Mouse (Mus musculus) midbrain, postnatal 0 days (tissue): ENCODE measurements at regions not wholly inside any gene's neighbourhood (a gene's known extent, or its start where the extent isn't known, plus 50 kb on each side); places are given as distances from the start of the nearest gene placed in this dataset.
A peak's percentile ranks its signal among the peaks of the same experiment; 100 is the strongest.

Source experiments
- ATAC-seq: fragments of 200-750 bp; cut with Nextera tagmentation; 2 replicates; pipeline ENCODE4 v1.8.0; 2017; ENCODE audit warnings: moderate number of reproducible peaks, mild to moderate bottlenecking, moderate TSS enrichment, moderate library complexity; ENCODE audit not compliant: low FRiP score
- DNase-seq: peaks from one replicate; pipeline ENCODE4 v3.0.0-alpha.2; 2015; ENCODE audit warnings: low spot score
- H3K27ac ChIP-seq: fragments of 300-500 bp; sonication (generic); 2 replicates; pipeline ENCODE4 v1.5.1; 2014; ENCODE audit warnings: low read depth, mild to moderate bottlenecking, low read length, mixed read lengths
- H3K27me3 ChIP-seq: fragments of 300-500 bp; sonication (generic); 2 replicates; pipeline ENCODE4 v1.6.1; 2014; ENCODE audit warnings: low read length, control low read depth, mixed read lengths; ENCODE audit not compliant: insufficient read depth
- H3K36me3 ChIP-seq: fragments of 300-500 bp; sonication (generic); 2 replicates; pipeline ENCODE4 v1.6.1; 2014; ENCODE audit warnings: low read length, control low read depth, mixed read lengths; ENCODE audit not compliant: insufficient read depth
- H3K4me1 ChIP-seq: fragments of 300-500 bp; sonication (generic); 2 replicates; pipeline ENCODE4 v1.6.1; 2014; ENCODE audit warnings: mild to moderate bottlenecking, control low read depth, antibody characterized with exemption, low read length, mixed read lengths; ENCODE audit not compliant: insufficient read depth
- H3K4me2 ChIP-seq: fragments of 300-500 bp; sonication (generic); 2 replicates; pipeline ENCODE4 v1.6.1; 2014; ENCODE audit warnings: low read depth, mild to moderate bottlenecking, low read length, mixed read lengths; ENCODE audit not compliant: poor library complexity, severe bottlenecking
- H3K4me3 ChIP-seq: fragments of 300-500 bp; sonication (generic); 2 replicates; pipeline ENCODE4 v1.5.1; 2014; ENCODE audit warnings: low read depth, mild to moderate bottlenecking, low read length, moderate library complexity
- H3K9ac ChIP-seq: fragments of 300-500 bp; sonication (generic); replicated peaks from 2 replicates; pipeline ENCODE4 v1.6.1; 2014; ENCODE audit warnings: mild to moderate bottlenecking, low read length, moderate library complexity, mixed read lengths; ENCODE audit not compliant: poor library complexity, severe bottlenecking
- H3K9me3 ChIP-seq: fragments of 300-500 bp; sonication (generic); 2 replicates; pipeline ENCODE4 v1.6.1; 2016; ENCODE audit warnings: low read length, control low read depth
- CTCF ChIP-seq: IDR thresholded peaks from 2 replicates; pipeline ENCODE4 v1.5.1; 2016; ENCODE audit warnings: antibody characterized with exemption, mild to moderate bottlenecking
- WGBS: fragments of 180-500 bp; shearing (Covaris S2); extraction: QIAGEN DNeasy Blood & Tissue Kit; methylation state at CpG from one replicate; pipeline ENCODE4 v1.1.7; 2014; 5-methylcytosine and 5-hydroxymethylcytosine counted together

DNA sequence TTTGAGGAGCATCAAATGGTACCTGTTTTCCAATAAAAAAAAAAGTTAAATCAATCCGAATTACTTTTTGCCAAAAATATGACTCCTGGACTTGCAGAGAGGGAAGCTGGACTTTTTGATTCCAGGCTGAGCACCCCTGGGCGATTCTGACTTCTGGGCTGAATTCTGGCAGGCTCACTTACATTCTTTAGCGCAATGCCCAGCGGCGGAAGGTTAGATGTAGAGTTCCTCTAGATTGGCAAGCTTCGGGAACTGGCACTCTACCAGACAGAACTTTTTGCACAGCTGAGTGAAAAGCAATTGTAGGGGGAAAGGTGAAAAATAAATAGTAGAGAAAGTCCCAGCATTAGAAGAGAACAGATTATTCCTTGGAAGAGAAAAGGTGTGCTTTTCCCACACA lies 235.5 kb downstream of the Fam169b start:
- no peaks in the 10 kb centered on the region for H3K27me3 ChIP-seq
- no peaks in the 10 kb centered on the region for H3K9me3 ChIP-seq
- no peak overlapping the region for H3K9ac ChIP-seq
- no peak for ATAC-seq
- no peak for TF ChIP-seq CTCF
- WGBS, result 83% methylated on average over 6 of the region's 6 CpGs
- H3K4me1 ChIP-seq, result no peaks in the 10 kb centered on the region
- no peak for DNase-seq
- no peak overlapping the region for H3K27ac ChIP-seq
- no peaks in the 10 kb centered on the region for H3K36me3 ChIP-seq
- no peak overlapping the region for H3K4me3 ChIP-seq
- H3K4me2 ChIP-seq, result no peak overlapping the region

DNA sequence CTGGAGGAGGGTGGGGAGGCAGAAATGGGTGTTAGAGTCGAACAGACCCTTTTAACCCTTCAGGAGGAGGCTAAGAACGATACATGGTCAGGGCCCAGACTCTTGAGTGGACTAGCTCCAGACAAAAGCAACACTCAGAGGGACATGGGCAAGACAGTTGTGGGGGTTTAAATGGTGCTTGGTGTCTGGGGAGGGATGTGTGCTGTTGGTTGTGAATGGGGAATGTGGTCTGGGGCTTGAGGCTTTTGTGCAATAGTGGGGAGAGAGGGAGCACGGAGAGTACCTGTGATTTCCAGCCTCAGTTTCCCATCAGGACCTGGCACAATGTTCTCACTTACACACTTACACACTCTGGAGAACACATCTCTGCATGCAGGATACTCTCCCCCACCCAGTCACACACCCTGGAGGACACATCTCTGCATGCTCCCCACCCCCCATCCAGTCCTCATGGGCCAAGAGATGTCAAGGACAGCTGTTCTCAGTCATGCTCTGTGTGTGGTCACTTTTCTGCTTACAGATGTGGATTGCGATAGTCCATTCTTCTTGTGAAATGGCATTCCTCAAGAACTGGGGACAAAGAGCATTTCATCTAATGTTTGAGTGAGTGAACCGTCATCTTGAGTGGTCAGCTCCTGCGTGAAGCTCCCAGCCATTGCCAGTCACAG lies 217.6 kb downstream of the Fam169b start:
- ATAC-seq, result no peak
- Histone ChIP-seq H3K27me3 (no peaks in the 10 kb centered on the region), H3K4me1 (no peaks in the 10 kb centered on the region), H3K9ac (no peak overlapping the region), H3K27ac (no peak overlapping the region), H3K4me2 (no peak overlapping the region), H3K9me3 (no peaks in the 10 kb centered on the region), H3K4me3 (no peak overlapping the region), H3K36me3 (no peaks in the 10 kb centered on the region)
- TF ChIP-seq CTCF, result no peak
- WGBS, result 84% methylated on average over 6 of the region's 6 CpGs
- no peak for DNase-seq

DNA sequence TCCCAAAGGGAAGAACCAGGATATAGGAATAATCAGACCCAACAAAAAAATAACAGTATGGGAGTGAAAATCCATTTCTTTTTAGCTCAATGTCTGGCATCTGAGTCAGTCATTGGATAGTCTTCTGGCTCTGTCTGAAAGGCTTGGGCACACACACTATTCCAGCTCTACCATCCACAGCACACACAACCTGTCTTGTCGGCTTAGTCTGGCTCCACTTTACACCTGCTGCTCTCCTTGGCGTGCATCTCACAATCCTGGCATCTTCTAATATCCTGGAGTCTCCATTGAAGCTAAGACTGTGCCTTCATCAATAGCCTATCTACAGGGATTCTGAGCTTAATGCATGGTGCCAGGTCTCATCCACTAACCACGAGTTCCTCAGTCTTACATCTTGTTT lies 213.0 kb downstream of the Fam169b start:
- no peak for ATAC-seq
- 85% methylated on average over 3 of the region's 3 CpGs for WGBS

DNA sequence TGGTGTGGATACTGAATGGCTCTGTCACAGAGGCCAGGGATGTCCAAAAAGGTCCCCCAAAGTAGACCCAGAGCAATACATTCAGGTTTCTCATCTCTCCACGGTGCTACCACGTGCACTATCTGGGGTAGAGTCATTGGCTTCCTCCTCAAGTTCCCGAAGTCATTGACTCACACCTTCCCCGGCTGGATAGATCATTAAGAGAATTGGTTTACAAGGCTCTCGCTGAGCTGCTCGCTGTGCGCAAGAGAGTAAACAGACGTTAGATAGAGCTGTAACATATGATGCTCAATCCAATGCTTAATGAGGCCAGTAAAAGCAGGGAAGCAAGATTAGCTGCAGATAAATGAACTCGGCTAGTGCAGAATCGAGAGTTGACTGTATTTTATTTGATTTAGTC lies 208.9 kb downstream of the Fam169b start:
- ATAC-seq, result no peak
- TF ChIP-seq CTCF, result no peak
- no peak overlapping the region for H3K4me2 ChIP-seq
- 66% methylated on average over 10 of the region's 10 CpGs for WGBS
- no peaks in the 10 kb centered on the region; the same call in 1 of the 2 replicates for H3K27me3 ChIP-seq
- DNase-seq, result peak; percentile 40
- H3K4me3 ChIP-seq, result no peak overlapping the region
- H3K9me3 ChIP-seq, result no peaks in the 10 kb centered on the region
- H3K27ac ChIP-seq, result no peak overlapping the region
- H3K9ac ChIP-seq, result no peak overlapping the region
- no peaks in the 10 kb centered on the region for H3K4me1 ChIP-seq
- H3K36me3 ChIP-seq, result no peaks in the 10 kb centered on the region

More for the DNA sequence above, 213.0 kb downstream of the Fam169b start:
- no peak overlapping the region for H3K9ac ChIP-seq
- H3K4me3 ChIP-seq, result no peak overlapping the region
- DNase-seq, result no peak
- no peak overlapping the region for H3K27ac ChIP-seq
- no peaks in the 10 kb centered on the region for H3K27me3 ChIP-seq
- no peak for TF ChIP-seq CTCF
- no peaks in the 10 kb centered on the region for H3K4me1 ChIP-seq
- no peak overlapping the region for H3K4me2 ChIP-seq
- no peaks in the 10 kb centered on the region for H3K36me3 ChIP-seq
- no peaks in the 10 kb centered on the region for H3K9me3 ChIP-seq

DNA sequence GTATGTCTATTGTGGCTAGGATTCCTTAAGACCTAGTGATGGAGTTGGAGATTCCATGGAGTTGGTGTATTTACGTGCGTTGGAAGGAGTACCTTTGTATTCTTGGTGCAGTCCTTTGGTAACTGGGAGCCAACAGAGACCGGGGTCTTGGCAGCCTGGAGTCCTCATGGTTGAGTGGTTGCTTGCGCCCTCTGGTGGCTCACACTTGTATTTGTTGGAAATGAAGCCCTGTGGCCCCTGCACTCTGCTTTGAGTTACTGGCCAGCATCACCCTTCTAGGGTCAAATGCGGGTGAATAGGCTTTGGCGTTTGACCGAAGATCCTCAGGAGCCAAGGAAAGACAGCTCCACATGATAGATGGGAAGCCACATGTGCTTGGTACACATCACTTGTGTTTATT lies 207.1 kb downstream of the Fam169b start:
- Histone ChIP-seq H3K9ac (no peak overlapping the region), H3K4me3 (no peak overlapping the region), H3K4me1 (no peaks in the 10 kb centered on the region), H3K4me2 (no peak overlapping the region), H3K9me3 (no peaks in the 10 kb centered on the region), H3K27me3 (no peaks in the 10 kb centered on the region; the same call in 1 of the 2 replicates), H3K36me3 (no peaks in the 10 kb centered on the region), H3K27ac (no peak overlapping the region)
- ATAC-seq (peak; percentile 52), DNase-seq (peak; percentile 66)
- 33% methylated on average over 7 of the region's 7 CpGs for WGBS
- peak; percentile 67 for TF ChIP-seq CTCF

DNA sequence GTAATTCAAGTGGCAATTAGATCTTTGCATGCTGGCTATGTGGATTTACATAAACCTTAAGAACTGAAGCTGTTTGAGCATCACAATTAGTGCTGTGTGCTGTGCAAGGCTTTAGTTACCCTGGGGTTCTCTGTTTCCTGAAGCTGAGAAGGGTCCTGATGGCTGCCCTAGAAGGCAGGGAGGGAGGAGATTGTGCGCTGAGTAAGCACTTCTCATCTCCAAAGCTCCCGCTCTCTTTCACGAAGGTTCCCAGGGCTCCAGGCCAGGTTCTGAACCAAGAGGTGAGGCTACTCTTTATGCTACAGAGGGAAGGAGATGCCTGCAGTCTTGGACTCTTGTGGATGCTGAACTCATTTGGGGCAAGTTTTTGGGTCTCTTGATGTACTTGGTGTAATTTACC lies 206.7 kb downstream of the Fam169b start:
- Histone ChIP-seq H3K4me3 (no peak overlapping the region), H3K27ac (no peak overlapping the region), H3K9ac (no peak overlapping the region), H3K9me3 (no peaks in the 10 kb centered on the region), H3K4me1 (no peaks in the 10 kb centered on the region), H3K27me3 (no peaks in the 10 kb centered on the region; the same call in 1 of the 2 replicates), H3K4me2 (no peak overlapping the region), H3K36me3 (no peaks in the 10 kb centered on the region)
- 49% methylated on average over 3 of the region's 3 CpGs for WGBS
- no peak for ATAC-seq
- DNase-seq, result no peak
- TF ChIP-seq CTCF, result no peak
